Mouse (Mus musculus) brown adipose tissue, adult 24 weeks (tissue): ENCODE results near the gene Abat. TPM values are rescaled to one million over a fixed set of nuclear protein-coding genes. Genes with fewer than 3 reads are reported as not detected.

ENCODE experiments used
- polyA plus RNA-seq: library from polyadenylated mRNA; stranded (reverse); fragments of >200 nt; gene quantifications from 2 replicates; pipeline ENCODE4 v1.2.4, GENCODE M21; 2012; ENCODE audit not compliant: missing spikeins, insufficient read depth, insufficient read length

The Abat gene
- polyA plus RNA-seq, 1 experiment = 1.7 TPM

Other genes with a start within 250 kb of the Abat start
- not detected in 2 replicates for gene Tmem114, start 88.3 kb upstream of the Abat start, polyA plus RNA-seq
- 37.7 and 51.5 TPM in 2 replicates for gene Mettl22, start 42.6 kb upstream of the Abat start, polyA plus RNA-seq
- 61.6 and 62.0 TPM in 2 replicates for gene Pmm2, start 124.2 kb downstream of the Abat start, polyA plus RNA-seq
- 16.5 and 19.7 TPM in 2 replicates for gene Tmem186, start 124.3 kb downstream of the Abat start, polyA plus RNA-seq
- gene Carhsp1, start 158.7 kb downstream of the Abat start, polyA plus RNA-seq = 88.4 and 130 TPM in 2 replicates
- not detected in 2 replicates for gene Gm5767, start 167.3 kb downstream of the Abat start, polyA plus RNA-seq